Mouse (Mus musculus) regulatory T cell (primary cell): ENCODE data around the gene Tmem255a.

Experiments used
- in situ Hi-C: fragments of 300-600 bp; cut with MboI, MseI; formaldehyde crosslinking; loops from one replicate; pipeline ENCODE4 v1.15.1; 2025; ENCODE audit warnings: high pct_unique_total_duplicates

Gene Tmem255a

DNA sequence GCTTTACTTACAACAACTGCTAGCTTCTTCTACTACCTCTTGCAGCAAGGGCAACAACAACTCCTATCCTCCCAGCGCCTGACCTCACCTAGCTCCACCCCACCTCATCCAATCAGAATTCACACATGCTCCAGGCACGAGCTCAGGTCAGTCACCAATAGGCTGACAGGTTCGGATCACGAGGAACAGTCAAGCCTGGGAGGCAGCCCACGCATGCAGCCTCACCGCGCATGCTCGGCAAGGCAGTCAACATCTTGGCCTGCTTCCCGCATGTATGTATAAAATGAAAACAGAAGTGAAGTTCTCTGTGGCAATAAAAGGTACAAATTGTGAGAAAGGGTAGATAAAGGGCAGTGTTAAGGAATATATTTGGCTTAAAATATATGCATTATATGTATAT is 86.2 kb downstream of the Tmem255a start:
- in situ Hi-C loops = no loop called here

DNA sequence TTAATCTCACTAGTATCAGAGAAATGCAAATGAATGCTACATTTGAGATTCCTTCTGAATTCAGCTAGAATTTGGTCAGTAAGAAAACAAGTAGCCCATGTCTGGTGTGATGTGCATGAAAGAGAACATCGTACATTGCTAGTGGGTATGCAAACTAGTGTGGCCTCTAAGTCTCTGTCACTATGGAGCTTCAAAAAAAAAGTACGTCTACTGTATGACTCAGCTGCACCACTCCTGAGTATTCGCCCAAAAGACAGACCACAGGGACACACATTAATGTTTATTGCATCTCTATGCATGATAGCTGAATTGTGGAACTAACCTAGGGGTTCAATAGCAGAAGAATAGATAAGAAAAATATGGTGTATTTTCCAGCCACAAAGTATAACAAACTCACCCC is 86.9 kb downstream of the Tmem255a start:
- in situ Hi-C loops = no loop called here

DNA sequence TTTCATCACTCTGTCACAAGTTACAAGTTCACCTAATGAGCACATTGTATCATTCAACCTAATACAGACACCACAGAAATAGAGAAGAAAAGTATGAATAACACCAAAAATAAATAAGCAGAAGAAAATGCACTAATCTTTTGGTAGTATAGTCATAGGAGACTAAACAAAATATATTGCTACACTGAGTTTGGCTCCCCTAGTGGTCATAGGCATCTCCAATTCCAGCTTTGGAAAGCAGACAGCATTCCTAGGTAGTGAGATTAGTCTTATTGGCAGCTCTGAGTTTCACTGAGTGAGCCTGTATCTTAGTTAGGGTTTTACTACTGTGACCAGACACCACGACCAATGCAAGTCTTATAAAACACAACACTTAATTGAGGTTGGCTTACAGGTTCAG is 93.1 kb downstream of the Tmem255a start:
- in situ Hi-C loops = no loop called here
